Mouse (Mus musculus) macrophage (primary cell): Measurements from ENCODE around the gene Ptges3. TPM values are rescaled to one million over a fixed set of nuclear protein-coding genes. Genes with fewer than 3 reads are reported as not detected.
"Not testable (repeated sequence)": the region's sequence is repeated elsewhere in the genome, so short reads cannot be mapped to it uniquely, and the experiment has no call there.

Source experiments
- H3K27ac ChIP-seq: fragments of 350-480 bp; formaldehyde crosslinking; 2 replicates; pipeline ENCODE4 v1.9.0; 2021
- H3K36me3 ChIP-seq: fragments of 350-480 bp; formaldehyde crosslinking; 2 replicates; pipeline ENCODE4 v1.9.0; 2021; ENCODE audit errors: inconsistent target
- H3K4me3 ChIP-seq: fragments of 350-480 bp; formaldehyde crosslinking; 2 replicates; pipeline ENCODE4 v1.9.0; 2021; ENCODE audit errors: inconsistent target
- H3K79me2 ChIP-seq: fragments of 350-480 bp; formaldehyde crosslinking; 2 replicates; pipeline ENCODE4 v1.9.0; 2021; ENCODE audit errors: inconsistent target
- WGBS: methylation state at CpG from one replicate; pipeline ENCODE4 v1.1.7; 2026; ENCODE audit warnings: inconsistent platforms; ENCODE audit not compliant: missing documents; 5-methylcytosine and 5-hydroxymethylcytosine counted together
- polyA plus RNA-seq: library from polyadenylated mRNA; stranded (reverse); fragments of 250-400 nt; gene quantifications from 3 replicates; pipeline ENCODE4 v1.2.4, GENCODE M21; 2018; ENCODE audit warnings: inconsistent platforms

Gene Ptges3
- polyA plus RNA-seq, 1 experiment from 2014 or later = 66.7 TPM

GRCm38 (mm10) chr10:128043041-128043835 lies 15.5 kb upstream of the Ptges3 start:
- WGBS = 72% methylated on average over 3 of the region's 3 CpGs
- peaks cover 81% of the 10 kb centered on the region for H3K79me2 ChIP-seq

GRCm38 (mm10) chr10:128048157-128048556 lies 10.6 kb upstream of the Ptges3 start:
- Histone ChIP-seq H3K79me2 (peaks cover 32% of the 10 kb centered on the region), H3K27ac (no peak overlapping the region), H3K4me3 (no peak overlapping the region), H3K36me3 (peaks cover 53% of the 10 kb centered on the region)
- 97% methylated on average over 8 of the region's 8 CpGs for WGBS

More at GRCm38 (mm10) chr10:128043041-128043835, 15.5 kb upstream of the Ptges3 start:
- H3K4me3 ChIP-seq = no peak overlapping the region
- H3K36me3 ChIP-seq = peaks cover 74% of the 10 kb centered on the region
- H3K27ac ChIP-seq = no peak overlapping the region

GRCm38 (mm10) chr10:128049741-128050140 lies 9.0 kb upstream of the Ptges3 start:
- no peak overlapping the region for H3K4me3 ChIP-seq
- 94% methylated on average over 2 of the region's 2 CpGs for WGBS
- H3K36me3 ChIP-seq = peaks cover 43% of the 10 kb centered on the region
- no peak overlapping the region for H3K27ac ChIP-seq
- peaks cover 16% of the 10 kb centered on the region for H3K79me2 ChIP-seq

- Histone ChIP-seq H3K36me3 (peaks cover 40% of the 10 kb centered on the region), H3K4me3 (no peak overlapping the region), H3K27ac (no peak overlapping the region), H3K79me2 (peaks cover 10% of the 10 kb centered on the region)
- 100% methylated on average over 2 of the region's 2 CpGs for whole genome bisulfite sequencing
Observed at GRCm38 (mm10) chr10:128050355-128050754, 8.4 kb upstream of the Ptges3 start.

GRCm38 (mm10) chr10:128051589-128051988 lies 7.2 kb upstream of the Ptges3 start:
- Histone ChIP-seq H3K4me3 (no peak overlapping the region), H3K36me3 (peaks cover 29% of the 10 kb centered on the region), H3K79me2 (no peaks in the 10 kb centered on the region), H3K27ac (no peak overlapping the region)
- 92% methylated on average over 5 of the region's 5 CpGs for WGBS

GRCm38 (mm10) chr10:128052136-128052535 lies 6.6 kb upstream of the Ptges3 start:
- H3K27ac ChIP-seq, H3K79me2 ChIP-seq, H3K4me3 ChIP-seq: not testable (repeated sequence)
- WGBS = no CpG with 5 or more reads among the region's 2 CpGs
- peaks cover 24% of the 10 kb centered on the region; the same call in 1 of the 2 replicates for H3K36me3 ChIP-seq

GRCm38 (mm10) chr10:128053001-128053400 lies 5.8 kb upstream of the Ptges3 start:
- WGBS = 100% methylated on average over 2 of the region's 8 CpGs
- Histone ChIP-seq H3K79me2 (no peaks in the 10 kb centered on the region), H3K27ac (no peak overlapping the region), H3K4me3 (no peak overlapping the region), H3K36me3 (peaks cover 17% of the 10 kb centered on the region; the same call in 1 of the 2 replicates)

GRCm38 (mm10) chr10:128058184-128058583 lies 570 bp upstream of the Ptges3 start:
- H3K4me3 ChIP-seq = peak overlapping the region; percentile 64
- no peaks in the 10 kb centered on the region for H3K36me3 ChIP-seq
- peak overlapping the region; percentile 82 for H3K27ac ChIP-seq
- WGBS = 1% methylated on average over 17 of the region's 18 CpGs
- H3K79me2 ChIP-seq = peaks cover 39% of the 10 kb centered on the region

GRCm38 (mm10) chr10:128059207-128059981 lies 640 bp downstream of the Ptges3 start:
- Histone ChIP-seq H3K4me3 (peak overlapping the region; percentile 65), H3K36me3 (no peaks in the 10 kb centered on the region), H3K27ac (peak overlapping the region; percentile 71), H3K79me2 (peaks cover 51% of the 10 kb centered on the region)
- WGBS = under 1% methylated on average over 39 of the region's 62 CpGs

- Histone ChIP-seq H3K36me3 (no peaks in the 10 kb centered on the region), H3K27ac (no peak overlapping the region), H3K79me2 (peaks cover 68% of the 10 kb centered on the region), H3K4me3 (no peak overlapping the region)
- WGBS = 88% methylated on average over 4 of the region's 5 CpGs
Observed at GRCm38 (mm10) chr10:128061109-128061508, 2.4 kb downstream of the Ptges3 start.

GRCm38 (mm10) chr10:128062221-128062989 lies 3.7 kb downstream of the Ptges3 start:
- Histone ChIP-seq H3K79me2 (peaks cover 81% of the 10 kb centered on the region), H3K36me3 (no peaks in the 10 kb centered on the region), H3K4me3 (no peak overlapping the region), H3K27ac (no peak overlapping the region)
- WGBS = 92% methylated on average over 6 of the region's 6 CpGs

- WGBS = 81% methylated on average over 4 of the region's 5 CpGs
- H3K27ac ChIP-seq = no peak overlapping the region
Observed at GRCm38 (mm10) chr10:128066072-128066471, 7.3 kb downstream of the Ptges3 start.

GRCm38 (mm10) chr10:128069201-128069600 lies 10.4 kb downstream of the Ptges3 start:
- no peak overlapping the region for H3K4me3 ChIP-seq
- peaks cover 82% of the 10 kb centered on the region for H3K79me2 ChIP-seq
- 72% methylated on average over 4 of the region's 4 CpGs for WGBS
- H3K27ac ChIP-seq = no peak overlapping the region
- peaks cover 38% of the 10 kb centered on the region for H3K36me3 ChIP-seq

More at GRCm38 (mm10) chr10:128066072-128066471, 7.3 kb downstream of the Ptges3 start:
- H3K79me2 ChIP-seq = peaks cover 100% of the 10 kb centered on the region
- H3K36me3 ChIP-seq = peaks cover 18% of the 10 kb centered on the region; the same call in 1 of the 2 replicates
- no peak overlapping the region for H3K4me3 ChIP-seq

GRCm38 (mm10) chr10:128070432-128070831 lies 11.7 kb downstream of the Ptges3 start:
- H3K27ac ChIP-seq, H3K4me3 ChIP-seq: not testable (repeated sequence)
- H3K36me3 ChIP-seq = peaks cover 45% of the 10 kb centered on the region
- 90% methylated on average over 2 of the region's 2 CpGs for WGBS
- peaks cover 69% of the 10 kb centered on the region for H3K79me2 ChIP-seq
